Mouse (Mus musculus): ENCODE results near the gene Nucks1. TPM values are rescaled to one million over a fixed set of nuclear protein-coding genes. Genes with fewer than 3 reads are reported as not detected.
A peak's percentile ranks its signal among the peaks of the same experiment; 100 is the strongest.
"Not testable (repeated sequence)": the region's sequence is repeated elsewhere in the genome, so short reads cannot be mapped to it uniquely, and the experiment has no call there.

Gene Nucks1
- total and polyA plus RNA-seq, 2 experiments from 2014 or later, result 56.4 to 159 TPM

- no peak overlapping the region for H3K4me3 ChIP-seq (ENCODE audit: low read depth, low read length)
- H3K9me3 ChIP-seq (ENCODE audit: low read length), result no peaks in the 10 kb centered on the region
- H3K27ac ChIP-seq (ENCODE audit: low read depth, low read length), result no peak overlapping the region
- H3K4me2 ChIP-seq (ENCODE audit: low read depth), result no peak overlapping the region
- no peak overlapping the region for H3K9ac ChIP-seq
- no peak for TF ChIP-seq CTCF (IDR thresholded peaks at IDR 0.05; ENCODE audit: low read depth)
- DNase-seq (no peak), ATAC-seq (no peak)
- WGBS, result 59% methylated on average over 4 of the region's 4 CpGs
- no peaks in the 10 kb centered on the region for H3K27me3 ChIP-seq (ENCODE audit: insufficient read depth, low read length)
- peaks cover under 1% of the 10 kb centered on the region; the same call in 1 of the 2 replicates for H3K4me1 ChIP-seq (ENCODE audit: insufficient read depth)
- H3K36me3 ChIP-seq (ENCODE audit: insufficient read depth), result no peaks in the 10 kb centered on the region
Observed at GRCm38 (mm10) chr1:131891436-131891835, 18.9 kb upstream of the Nucks1 start.

DNA sequence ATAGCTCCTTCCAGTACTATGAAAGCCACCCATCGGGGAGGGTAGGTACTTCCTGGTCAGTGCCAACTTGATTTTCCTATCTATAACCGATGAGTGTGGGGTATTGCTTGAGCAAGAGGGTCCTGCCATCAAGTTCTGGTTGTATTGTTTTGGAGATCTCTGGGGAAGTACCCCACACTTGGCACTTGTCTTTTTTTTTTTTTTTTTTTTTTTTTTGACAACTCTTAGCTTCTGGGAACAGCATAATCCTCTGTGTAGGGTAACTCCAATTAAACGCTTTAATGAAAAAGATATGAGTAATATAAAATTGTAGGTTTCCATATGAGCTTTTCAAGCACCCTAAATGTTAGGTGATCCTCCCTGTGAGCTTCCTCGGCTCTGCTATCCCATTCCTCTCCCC is 7.7 kb upstream of the Nucks1 start:
- H3K4me3 ChIP-seq (ENCODE audit: low read depth, low read length), result no peak overlapping the region
- ATAC-seq, result no peak
- no peaks in the 10 kb centered on the region for H3K9me3 ChIP-seq (ENCODE audit: low read length)
- no peaks in the 10 kb centered on the region for H3K36me3 ChIP-seq (ENCODE audit: insufficient read depth)
- H3K4me1 ChIP-seq (ENCODE audit: insufficient read depth), result no peaks in the 10 kb centered on the region
- 89% methylated on average over 4 of the region's 4 CpGs for WGBS
- H3K4me2 ChIP-seq (ENCODE audit: low read depth), result no peak overlapping the region
- H3K27ac ChIP-seq (ENCODE audit: low read depth, low read length), result no peak overlapping the region
- no peak for TF ChIP-seq CTCF (IDR thresholded peaks at IDR 0.05; ENCODE audit: low read depth)
- no peak for DNase-seq
- no peak overlapping the region for H3K9ac ChIP-seq
- no peaks in the 10 kb centered on the region for H3K27me3 ChIP-seq (ENCODE audit: insufficient read depth, low read length)

- WGBS, result 91% methylated on average over 7 of the region's 7 CpGs
- no peak overlapping the region for H3K27ac ChIP-seq (ENCODE audit: low read depth, low read length)
- DNase-seq (no peak), ATAC-seq (no peak)
- no peaks in the 10 kb centered on the region for H3K9me3 ChIP-seq (ENCODE audit: low read length)
- H3K4me2 ChIP-seq (ENCODE audit: low read depth), result no peak overlapping the region
- no peak overlapping the region for H3K9ac ChIP-seq
- H3K36me3 ChIP-seq (ENCODE audit: insufficient read depth), result no peaks in the 10 kb centered on the region
- no peaks in the 10 kb centered on the region for H3K4me1 ChIP-seq (ENCODE audit: insufficient read depth)
- H3K4me3 ChIP-seq (ENCODE audit: low read depth, low read length), result no peak overlapping the region
- no peak for TF ChIP-seq CTCF (IDR thresholded peaks at IDR 0.05; ENCODE audit: low read depth)
- no peaks in the 10 kb centered on the region for H3K27me3 ChIP-seq (ENCODE audit: insufficient read depth, low read length)
Observed at GRCm38 (mm10) chr1:131903251-131903650, 7.1 kb upstream of the Nucks1 start.

DNA sequence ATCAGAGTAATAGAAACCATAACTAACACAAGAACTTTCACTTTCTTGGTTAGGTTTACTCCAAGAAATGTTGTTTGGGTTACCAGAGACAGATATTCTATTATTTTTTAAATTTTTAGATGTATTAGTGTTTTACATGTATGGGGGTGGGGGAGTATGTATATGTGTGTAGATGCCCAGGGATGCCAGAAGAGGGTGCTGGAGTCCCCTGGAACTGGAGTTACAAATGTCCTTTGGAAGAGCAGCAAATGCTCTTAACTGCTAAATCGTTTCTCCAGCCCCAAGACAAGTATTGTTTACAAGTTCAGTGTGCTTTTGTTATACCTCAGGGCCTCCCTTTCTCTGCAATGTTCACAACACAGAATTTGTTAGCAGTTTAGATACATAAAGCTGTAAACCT is 4.8 kb upstream of the Nucks1 start:
- peak; percentile 34 for DNase-seq
- no peaks in the 10 kb centered on the region for H3K9me3 ChIP-seq (ENCODE audit: low read length)

GRCm38 (mm10) chr1:131908456-131908855 is 1.9 kb upstream of the Nucks1 start:
- Histone ChIP-seq H3K9ac (no peak overlapping the region), H3K4me3 (ENCODE audit: low read depth, low read length) (no peak overlapping the region), H3K9me3 (ENCODE audit: low read length) (no peaks in the 10 kb centered on the region), H3K27ac (ENCODE audit: low read depth, low read length) (no peak overlapping the region), H3K4me2 (ENCODE audit: low read depth) (no peak overlapping the region), H3K4me1 (ENCODE audit: insufficient read depth) (peaks cover 5% of the 10 kb centered on the region), H3K36me3 (ENCODE audit: insufficient read depth) (no peaks in the 10 kb centered on the region), H3K27me3 (ENCODE audit: insufficient read depth, low read length) (no peaks in the 10 kb centered on the region)
- 94% methylated on average over 3 of the region's 3 CpGs for WGBS
- DNase-seq, result no peak
- ATAC-seq, result no peak
- TF ChIP-seq CTCF (IDR thresholded peaks at IDR 0.05; ENCODE audit: low read depth), result no peak

More for the DNA sequence above, 4.8 kb upstream of the Nucks1 start:
- peak; percentile 57 for TF ChIP-seq CTCF (IDR thresholded peaks at IDR 0.05; ENCODE audit: low read depth)
- Histone ChIP-seq H3K27me3 (ENCODE audit: insufficient read depth, low read length) (no peaks in the 10 kb centered on the region), H3K36me3 (ENCODE audit: insufficient read depth) (no peaks in the 10 kb centered on the region), H3K9ac (no peak overlapping the region), H3K27ac (ENCODE audit: low read depth, low read length) (no peak overlapping the region), H3K4me3 (ENCODE audit: low read depth, low read length) (no peak overlapping the region), H3K4me1 (ENCODE audit: insufficient read depth) (no peaks in the 10 kb centered on the region), H3K4me2 (ENCODE audit: low read depth) (no peak overlapping the region)
- 2% methylated on average over 1 of the region's 1 CpGs for WGBS
- ATAC-seq, result no peak

GRCm38 (mm10) chr1:131909236-131909635 is 1.1 kb upstream of the Nucks1 start:
- H3K27me3 ChIP-seq (ENCODE audit: insufficient read depth, low read length); H3K27ac ChIP-seq (ENCODE audit: low read depth, low read length); H3K4me3 ChIP-seq (ENCODE audit: low read depth, low read length); H3K9ac ChIP-seq; ATAC-seq; DNase-seq; H3K9me3 ChIP-seq (ENCODE audit: low read length); H3K4me1 ChIP-seq (ENCODE audit: insufficient read depth); H3K36me3 ChIP-seq (ENCODE audit: insufficient read depth); H3K4me2 ChIP-seq (ENCODE audit: low read depth): not testable (repeated sequence)
- 92% methylated on average over 2 of the region's 2 CpGs for WGBS

GRCm38 (mm10) chr1:131910674-131911558 is 582 bp downstream of the Nucks1 start:
- H3K27ac ChIP-seq (ENCODE audit: low read depth, low read length), result peak overlapping the region; percentile 100
- H3K9ac ChIP-seq, result peak overlapping the region; percentile 99
- H3K4me1 ChIP-seq (ENCODE audit: insufficient read depth), result peaks cover 5% of the 10 kb centered on the region
- no peaks in the 10 kb centered on the region for H3K36me3 ChIP-seq (ENCODE audit: insufficient read depth)
- 3% methylated on average over 78 of the region's 88 CpGs for WGBS
- H3K27me3 ChIP-seq (ENCODE audit: insufficient read depth, low read length), result no peaks in the 10 kb centered on the region
- H3K9me3 ChIP-seq (ENCODE audit: low read length), result no peaks in the 10 kb centered on the region
- DNase-seq (peak; percentile 85), ATAC-seq (peak; percentile 73)
- peak overlapping the region; percentile 70 for H3K4me2 ChIP-seq (ENCODE audit: low read depth)
- H3K4me3 ChIP-seq (ENCODE audit: low read depth, low read length), result peak overlapping the region; percentile 100
- no peak for TF ChIP-seq CTCF (IDR thresholded peaks at IDR 0.05; ENCODE audit: low read depth)

Measured in forebrain, postnatal 0 days (tissue).